Mouse (Mus musculus) midbrain, postnatal 0 days (tissue): Measurements from ENCODE around the gene Ldlrad3. TPM values are rescaled to one million over a fixed set of nuclear protein-coding genes. Genes with fewer than 3 reads are reported as not detected.

ENCODE experiments used
- ATAC-seq: fragments of 200-750 bp; cut with Nextera tagmentation; 2 replicates; pipeline ENCODE4 v1.8.0; 2017; ENCODE audit warnings: moderate number of reproducible peaks, mild to moderate bottlenecking, moderate TSS enrichment, moderate library complexity; ENCODE audit not compliant: low FRiP score
- DNase-seq: peaks from one replicate; pipeline ENCODE4 v3.0.0-alpha.2; 2015; ENCODE audit warnings: low spot score
- H3K27ac ChIP-seq: fragments of 300-500 bp; sonication (generic); 2 replicates; pipeline ENCODE4 v1.5.1; 2014; ENCODE audit warnings: low read depth, mild to moderate bottlenecking, low read length, mixed read lengths
- H3K27me3 ChIP-seq: fragments of 300-500 bp; sonication (generic); 2 replicates; pipeline ENCODE4 v1.6.1; 2014; ENCODE audit warnings: low read length, control low read depth, mixed read lengths; ENCODE audit not compliant: insufficient read depth
- H3K36me3 ChIP-seq: fragments of 300-500 bp; sonication (generic); 2 replicates; pipeline ENCODE4 v1.6.1; 2014; ENCODE audit warnings: low read length, control low read depth, mixed read lengths; ENCODE audit not compliant: insufficient read depth
- H3K4me1 ChIP-seq: fragments of 300-500 bp; sonication (generic); 2 replicates; pipeline ENCODE4 v1.6.1; 2014; ENCODE audit warnings: mild to moderate bottlenecking, control low read depth, antibody characterized with exemption, low read length, mixed read lengths; ENCODE audit not compliant: insufficient read depth
- H3K4me2 ChIP-seq: fragments of 300-500 bp; sonication (generic); 2 replicates; pipeline ENCODE4 v1.6.1; 2014; ENCODE audit warnings: low read depth, mild to moderate bottlenecking, low read length, mixed read lengths; ENCODE audit not compliant: poor library complexity, severe bottlenecking
- H3K4me3 ChIP-seq: fragments of 300-500 bp; sonication (generic); 2 replicates; pipeline ENCODE4 v1.5.1; 2014; ENCODE audit warnings: low read depth, mild to moderate bottlenecking, low read length, moderate library complexity
- H3K9ac ChIP-seq: fragments of 300-500 bp; sonication (generic); replicated peaks from 2 replicates; pipeline ENCODE4 v1.6.1; 2014; ENCODE audit warnings: mild to moderate bottlenecking, low read length, moderate library complexity, mixed read lengths; ENCODE audit not compliant: poor library complexity, severe bottlenecking
- H3K9me3 ChIP-seq: fragments of 300-500 bp; sonication (generic); 2 replicates; pipeline ENCODE4 v1.6.1; 2016; ENCODE audit warnings: low read length, control low read depth
- CTCF ChIP-seq: IDR thresholded peaks from 2 replicates; pipeline ENCODE4 v1.5.1; 2016; ENCODE audit warnings: antibody characterized with exemption, mild to moderate bottlenecking
- WGBS: fragments of 180-500 bp; shearing (Covaris S2); extraction: QIAGEN DNeasy Blood & Tissue Kit; methylation state at CpG from one replicate; pipeline ENCODE4 v1.1.7; 2014; 5-methylcytosine and 5-hydroxymethylcytosine counted together
- polyA plus RNA-seq: library from polyadenylated mRNA; unstranded; fragments of >200 nt; fragmentation: Nextera tagmentation; extraction: Ambion mirVana; gene quantifications from 2 replicates; pipeline ENCODE4 v1.2.1, GENCODE M21; 2015
- total RNA-seq: library from RNA; depleted of rRNA; stranded (reverse); fragments of >200 nt; gene quantifications from 2 replicates; pipeline ENCODE4 v1.2.3, GENCODE M21; 2014

Ldlrad3 gene
- total and polyA plus RNA-seq, 2 experiments from 2014 or later, result 18.4 to 25.0 TPM

- no peaks in the 10 kb centered on the region for H3K9me3 ChIP-seq
- 85% methylated on average over 6 of the region's 6 CpGs for WGBS
- ATAC-seq (no peak), DNase-seq (no peak)
- H3K27ac ChIP-seq, result no peak overlapping the region
- no peak for TF ChIP-seq CTCF
- peaks cover 17% of the 10 kb centered on the region for H3K4me1 ChIP-seq
- H3K36me3 ChIP-seq, result no peaks in the 10 kb centered on the region
- H3K9ac ChIP-seq, result no peak overlapping the region
- no peak overlapping the region for H3K4me3 ChIP-seq
- no peak overlapping the region for H3K4me2 ChIP-seq
- H3K27me3 ChIP-seq, result no peaks in the 10 kb centered on the region
Measured at GRCm38 (mm10) chr2:101981964-101982498, 204.2 kb downstream of the Ldlrad3 start.

DNA sequence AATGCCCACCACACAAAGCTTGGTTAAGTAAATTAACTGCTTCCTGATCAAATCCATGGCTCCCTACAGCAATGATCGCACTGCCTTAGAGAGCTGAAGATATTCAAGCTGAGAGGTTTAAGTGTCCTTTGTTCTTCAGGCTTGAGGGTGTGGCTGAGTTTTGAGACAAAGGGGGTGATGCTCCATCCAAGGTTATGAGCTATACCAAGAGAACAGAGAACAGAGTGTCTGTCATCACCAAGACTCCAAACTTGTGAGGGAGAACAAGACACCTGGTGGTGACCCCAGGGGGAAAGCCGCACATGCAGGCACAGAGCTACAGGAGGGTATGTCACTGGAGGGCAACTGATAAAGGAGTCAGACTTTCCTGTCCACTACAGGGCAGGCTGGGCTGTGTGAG, 205.0 kb downstream of the Ldlrad3 start:
- Histone ChIP-seq H3K4me2 (no peak overlapping the region), H3K4me1 (peaks cover 17% of the 10 kb centered on the region), H3K27me3 (no peaks in the 10 kb centered on the region), H3K4me3 (no peak overlapping the region), H3K9me3 (no peaks in the 10 kb centered on the region), H3K36me3 (no peaks in the 10 kb centered on the region), H3K9ac (no peak overlapping the region), H3K27ac (no peak overlapping the region)
- no peak for DNase-seq
- TF ChIP-seq CTCF, result no peak
- 45% methylated on average over 2 of the region's 2 CpGs for WGBS
- ATAC-seq, result no peak

DNA sequence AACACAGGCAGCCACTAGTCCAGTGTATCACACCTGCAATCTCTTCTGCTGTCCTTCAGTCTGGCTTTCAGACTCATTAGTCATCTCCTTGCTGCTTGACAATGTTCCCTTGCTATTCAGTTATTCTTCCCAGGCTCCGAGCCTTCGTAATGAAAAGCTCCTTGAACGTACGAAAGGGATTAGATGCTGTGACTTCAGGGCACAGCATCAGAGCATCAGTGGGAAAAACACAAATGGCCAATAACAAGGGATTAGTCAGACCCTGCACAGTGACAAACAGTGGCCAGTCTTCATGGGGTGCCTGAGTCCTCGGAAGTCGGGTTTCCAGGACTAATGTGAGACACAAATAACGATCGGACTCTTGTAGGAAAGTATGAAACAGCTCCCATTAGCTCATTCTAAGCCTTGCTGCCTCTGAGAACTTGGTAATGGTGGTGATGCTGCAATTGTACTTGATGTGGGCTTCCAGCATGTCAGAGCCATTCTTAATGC, 205.7 kb downstream of the Ldlrad3 start:
- WGBS, result 25% methylated on average over 8 of the region's 8 CpGs
- ATAC-seq (no peak), DNase-seq (no peak)
- Histone ChIP-seq H3K4me2 (no peak overlapping the region), H3K27me3 (no peaks in the 10 kb centered on the region), H3K4me3 (no peak overlapping the region), H3K9me3 (no peaks in the 10 kb centered on the region), H3K27ac (peak overlapping the region; percentile 63; the same call in 1 of the 2 replicates), H3K4me1 (peaks cover 17% of the 10 kb centered on the region), H3K9ac (no peak overlapping the region), H3K36me3 (no peaks in the 10 kb centered on the region)
- TF ChIP-seq CTCF, result no peak

DNA sequence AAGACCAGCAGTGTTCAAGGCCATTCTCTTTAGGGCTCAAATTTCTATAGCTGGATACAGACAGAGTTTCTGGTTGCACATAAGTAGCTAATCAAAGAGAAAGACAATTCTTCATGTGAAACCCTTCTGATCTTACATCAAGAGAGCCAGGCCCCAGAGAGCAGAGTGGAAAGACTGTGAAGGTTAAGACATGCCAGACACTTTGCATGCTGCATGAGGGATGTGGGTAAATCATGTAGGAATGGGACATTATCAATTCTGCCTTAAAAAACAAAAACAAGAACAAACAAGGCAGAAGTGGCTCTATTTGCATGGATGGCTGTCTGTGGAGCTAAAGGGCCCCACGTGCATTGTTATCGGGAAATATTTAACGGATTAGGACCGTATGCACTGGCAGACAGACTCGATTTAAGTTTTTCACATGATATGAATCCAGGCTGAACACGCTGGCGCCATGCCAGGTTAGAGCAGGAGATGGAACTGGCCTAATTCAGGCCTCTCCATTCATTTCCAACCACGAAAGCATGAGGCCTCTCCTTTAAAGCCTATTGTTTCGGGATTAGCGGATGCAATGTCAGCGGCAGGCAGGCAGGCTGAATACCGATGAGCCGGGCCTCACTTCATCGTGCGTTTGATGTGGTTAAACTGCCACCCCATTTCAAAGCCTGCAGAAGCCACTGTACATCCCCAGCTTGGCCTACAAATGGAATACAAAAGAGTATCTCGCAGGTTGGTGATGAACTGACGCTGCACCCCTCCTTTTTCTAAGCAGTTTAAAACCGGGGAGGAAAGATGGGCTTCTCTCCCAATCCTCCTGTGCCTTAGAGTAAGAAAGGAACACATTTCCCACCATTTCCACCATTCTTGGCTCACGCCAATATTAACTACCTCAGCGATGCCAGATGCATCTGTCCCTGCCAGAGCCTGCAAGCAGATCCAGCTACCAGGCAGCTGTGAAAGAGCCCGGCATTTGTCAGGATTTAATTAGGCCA, 207.4 kb downstream of the Ldlrad3 start:
- H3K27me3 ChIP-seq, result no peaks in the 10 kb centered on the region
- H3K9ac ChIP-seq, result peak overlapping the region; percentile 39; the same call in 1 of the 2 replicates
- H3K4me1 ChIP-seq, result peaks cover 17% of the 10 kb centered on the region
- no peak overlapping the region for H3K4me2 ChIP-seq
- no peaks in the 10 kb centered on the region for H3K36me3 ChIP-seq
- WGBS, result 7% methylated on average over 21 of the region's 21 CpGs
- DNase-seq (peak; percentile 84), ATAC-seq (peak; percentile 75)
- no peak; the same call in 1 of the 2 replicates for TF ChIP-seq CTCF
- H3K9me3 ChIP-seq, result no peaks in the 10 kb centered on the region
- H3K27ac ChIP-seq, result peak overlapping the region; percentile 79
- no peak overlapping the region for H3K4me3 ChIP-seq

DNA sequence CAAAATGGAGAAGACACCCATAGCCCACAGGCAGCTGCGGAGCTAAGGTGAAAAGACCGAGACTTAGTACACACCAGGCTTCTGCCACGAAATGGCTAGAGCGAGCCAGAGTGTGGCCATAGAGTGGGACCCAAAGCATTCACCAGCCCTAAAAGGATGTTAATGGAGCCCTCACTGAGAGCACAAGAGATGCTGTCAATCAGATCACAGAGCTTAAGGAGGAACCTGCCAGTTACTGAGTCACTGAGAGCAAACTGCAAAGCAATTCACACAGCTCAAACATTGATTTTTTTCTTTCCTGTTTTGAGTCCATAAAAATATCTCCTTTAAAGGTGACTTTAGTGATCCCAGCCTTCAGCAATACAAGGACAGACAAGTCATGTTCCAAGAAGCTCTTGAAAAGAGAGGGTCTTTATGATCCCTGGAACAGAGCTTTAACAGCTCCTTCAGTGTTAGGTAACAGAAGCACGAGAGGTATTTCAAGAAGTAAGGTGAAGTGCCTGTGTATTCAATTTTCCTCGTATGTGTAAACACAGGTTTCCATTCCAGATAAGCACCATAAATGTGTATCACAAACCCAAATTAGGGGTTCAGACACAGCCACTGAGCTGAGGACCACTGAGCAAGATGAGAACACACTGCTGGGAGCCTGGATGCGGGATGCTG, 209.7 kb downstream of the Ldlrad3 start:
- H3K4me3 ChIP-seq, result no peak overlapping the region
- ATAC-seq, result no peak
- no peak overlapping the region for H3K27ac ChIP-seq
- H3K36me3 ChIP-seq, result no peaks in the 10 kb centered on the region
- 60% methylated on average over 7 of the region's 7 CpGs for WGBS
- H3K4me1 ChIP-seq, result peaks cover 16% of the 10 kb centered on the region
- TF ChIP-seq CTCF, result no peak
- no peaks in the 10 kb centered on the region for H3K9me3 ChIP-seq
- no peak overlapping the region for H3K4me2 ChIP-seq
- H3K9ac ChIP-seq, result no peak overlapping the region
- no peak for DNase-seq
- H3K27me3 ChIP-seq, result no peaks in the 10 kb centered on the region
